Mouse (Mus musculus) E14TG2a.4 (cell line): ENCODE results near the gene Rbms1.

Source experiments
- CTCF ChIP-seq: conservative IDR thresholded peaks from 2 replicates; pipeline ENCODE4 v1.5.1; 2014; ENCODE audit warnings: low read length
- POU5F1 ChIP-seq: IDR thresholded peaks from 2 replicates; pipeline ENCODE4 v1.6.1; 2014; ENCODE audit warnings: low read length, borderline replicate concordance

- no peak for TF ChIP-seq CTCF
- TF ChIP-seq POU5F1, result no peak
These were observed 34.0 kb downstream of the Rbms1 start for GRCm38 (mm10) chr2:60928948-60929347.
